Mouse (Mus musculus) left cerebral cortex, postnatal 10 days (tissue): ENCODE results near the gene Samd1. TPM values are rescaled to one million over a fixed set of nuclear protein-coding genes. Genes with fewer than 3 reads are reported as not detected.
A peak's percentile ranks its signal among the peaks of the same experiment; 100 is the strongest.

Experiments used
- DNase-seq, 2 experiments: peaks; one replicate each; pipeline ENCODE4 v3.0.0; 2021 to 2022; ENCODE audit warnings: low spot score in 2 of 2, mixed read lengths in 1 of 2; ENCODE audit errors: extremely low spot score in 1 of 2
- intact Hi-C: fragments of 180-260 bp; cut with DNase I; formaldehyde crosslinking; loops from one replicate; pipeline ENCODE4 v1.15.1; 2025
- microRNA-seq: library from miRNA; unstranded; fragments of <30 nt; microRNA quantifications from one replicate; pipeline ENCODE4 v1.2.0, GENCODE M21; 2022
- total RNA-seq, 2 experiments: library from RNA; stranded (reverse); gene quantifications; 2 replicates each; pipeline ENCODE4 v1.2.3; 2021

The Samd1 gene
- total RNA-seq, 2 experiments from 2014 or later, result 56.4 to 59.1 TPM

DNA sequence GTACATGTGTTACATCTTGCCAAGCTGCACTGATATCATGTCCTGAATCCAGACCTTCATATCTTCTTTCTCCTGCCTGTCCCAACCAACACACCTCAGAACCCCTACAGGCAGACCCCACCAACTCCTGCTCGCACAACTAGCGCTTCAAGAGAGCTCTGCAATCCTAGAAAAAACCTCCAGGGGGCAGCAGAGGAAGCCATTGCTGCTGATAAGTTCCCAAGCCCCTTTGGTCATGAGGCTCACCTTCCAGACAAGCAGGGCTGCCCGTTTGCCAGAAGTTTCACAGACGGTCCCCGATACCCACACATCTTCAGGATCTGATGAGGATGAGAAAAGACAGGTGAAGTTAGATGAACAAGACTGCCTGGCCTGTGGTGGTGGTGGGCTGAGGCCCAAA is 41.6 kb downstream of the Samd1 start:
- DNase-seq, result peak; percentile 55 to 77
- intact Hi-C loops, result loop anchor here (10.0 kb wide), 1 partner anchor 66 kb away; the partner anchor contains the start of gene Dcaf15

DNA sequence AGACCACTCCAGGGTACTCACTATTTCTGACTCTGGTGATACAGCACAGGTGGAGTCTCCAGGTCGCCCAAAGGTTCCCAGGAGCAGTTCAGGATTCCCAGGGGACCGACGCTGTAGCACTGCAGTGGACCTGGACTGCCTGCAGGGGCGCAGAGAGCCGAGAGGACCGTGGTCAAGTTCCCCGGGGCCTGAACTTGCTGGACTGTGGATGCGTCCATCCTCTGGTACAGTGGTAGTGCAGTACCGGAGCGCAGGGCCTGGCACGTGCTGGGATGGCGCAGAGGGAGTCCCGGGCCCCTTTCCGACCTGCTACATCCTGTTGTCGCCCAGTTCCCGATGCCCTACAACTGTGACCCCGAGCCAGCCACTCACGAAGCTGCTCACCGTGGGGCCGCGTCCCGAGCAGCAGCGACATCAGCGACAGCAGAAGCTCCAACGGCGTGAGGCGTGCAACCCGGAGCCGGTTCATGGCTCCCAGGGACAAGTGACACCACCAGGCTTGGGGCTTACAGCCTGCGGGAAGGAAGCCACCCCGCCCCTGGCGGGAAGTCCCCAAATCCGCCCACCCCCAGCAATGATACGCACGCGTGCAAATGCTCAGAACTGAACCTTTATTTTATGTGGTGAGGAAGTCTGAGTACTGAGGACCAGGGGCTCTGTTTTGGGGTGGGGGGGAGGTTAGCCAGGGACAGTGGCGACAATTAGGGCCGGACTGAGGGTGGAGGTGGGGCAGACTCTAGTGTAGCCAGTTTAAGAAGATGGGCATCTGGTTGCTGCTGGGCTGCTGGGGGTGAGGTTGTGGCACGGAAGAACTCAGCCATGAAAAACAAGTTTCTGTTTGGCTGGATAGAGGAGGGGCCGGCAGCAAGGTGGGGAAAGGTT is 44.8 kb downstream of the Samd1 start, which contains the start of gene Il27ra:
Gene Il27ra (minus strand): TSS at position 524 of the 882 bp plus-strand sequence.
- intact Hi-C loops, result no loop called here
- DNase-seq, result peak in 1 of 2 experiments; percentile 81

DNA sequence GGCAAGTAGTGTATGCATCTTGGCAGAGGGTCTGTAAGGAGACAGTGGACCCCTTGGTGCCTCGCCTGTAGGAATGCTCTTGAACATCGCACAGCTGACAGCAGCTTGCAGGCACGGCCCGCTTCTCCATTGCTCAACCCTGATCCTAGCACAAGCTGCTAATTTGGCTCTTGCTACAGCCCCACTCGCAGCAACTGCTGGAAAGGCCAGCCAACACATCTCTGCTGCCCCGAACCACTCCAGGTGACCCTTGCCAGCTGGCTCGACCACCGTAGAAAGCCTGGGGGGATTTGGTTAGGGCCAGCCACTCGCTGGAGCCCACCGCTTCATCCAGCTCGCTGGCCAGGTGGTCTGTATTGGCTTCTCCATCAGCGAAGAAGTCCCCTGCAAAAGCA is 45.5 kb downstream of the Samd1 start:
- DNase-seq, result no peak
- intact Hi-C loops, result no loop called here

DNA sequence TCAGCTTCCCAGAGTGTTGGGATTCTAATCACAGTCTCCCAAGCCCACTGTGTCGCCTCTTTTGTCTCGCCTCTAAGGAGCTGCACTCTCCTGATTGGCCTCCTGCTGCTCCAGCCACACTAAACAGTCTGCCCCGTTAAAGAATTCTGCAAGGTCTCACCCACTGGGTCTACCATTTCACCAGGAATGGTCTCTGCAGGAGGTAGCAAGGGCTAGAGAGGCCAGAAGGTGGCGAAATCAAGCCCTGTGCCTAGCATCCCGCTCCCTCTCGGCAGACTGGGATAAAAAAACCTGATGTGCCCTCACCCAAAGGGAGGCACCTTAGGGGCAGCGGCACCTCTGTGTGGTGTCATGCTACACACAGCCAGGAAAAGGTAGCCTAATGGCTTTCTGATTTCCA is 46.6 kb downstream of the Samd1 start:
- no peak for DNase-seq
- intact Hi-C loops, result no loop called here

DNA sequence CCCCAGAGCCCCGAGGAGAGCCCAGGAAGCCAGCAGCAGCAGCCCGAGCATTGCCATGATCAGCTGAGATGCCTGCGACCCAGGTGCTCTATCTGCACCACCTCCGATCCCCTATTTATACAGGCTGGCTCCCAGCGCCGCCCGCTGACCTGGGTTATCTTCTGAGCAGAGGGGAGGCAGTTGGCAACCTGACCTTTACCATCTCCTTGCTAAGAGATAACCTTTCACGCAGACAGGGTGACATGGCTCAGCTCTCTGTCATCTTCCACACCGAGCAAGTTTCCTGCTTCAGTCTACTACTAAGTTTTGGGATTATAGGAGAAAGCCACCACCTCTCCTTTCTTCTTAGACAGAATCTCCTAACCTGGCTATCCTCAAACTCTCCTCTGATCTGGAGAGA is 47.4 kb downstream of the Samd1 start, which contains the start of gene Rln3:
Gene Rln3 (minus strand): TSS at position 101 of the 400 bp plus-strand sequence.
- intact Hi-C loops, result no loop called here
- DNase-seq, result no peak

DNA sequence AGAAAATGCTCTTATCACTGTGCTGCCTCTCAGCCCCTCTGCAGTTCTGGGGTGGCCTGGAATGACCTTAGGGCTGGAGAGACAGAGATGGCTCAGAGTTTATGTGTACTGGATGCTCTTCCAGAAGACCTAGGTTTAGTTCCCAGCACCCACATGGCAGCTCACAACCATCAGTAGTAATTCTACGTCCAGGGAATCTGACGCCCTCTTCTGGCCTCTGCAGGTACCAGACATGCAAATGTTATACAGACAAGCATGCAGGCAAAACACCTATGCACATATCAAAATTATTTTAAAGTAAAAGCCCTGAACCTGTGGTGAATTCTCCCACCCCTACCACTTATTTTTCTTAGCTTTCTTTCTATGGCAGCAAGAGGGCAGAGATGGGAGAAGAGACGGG is 49.0 kb downstream of the Samd1 start:
- DNase-seq, result no peak
- intact Hi-C loops, result no loop called here

DNA sequence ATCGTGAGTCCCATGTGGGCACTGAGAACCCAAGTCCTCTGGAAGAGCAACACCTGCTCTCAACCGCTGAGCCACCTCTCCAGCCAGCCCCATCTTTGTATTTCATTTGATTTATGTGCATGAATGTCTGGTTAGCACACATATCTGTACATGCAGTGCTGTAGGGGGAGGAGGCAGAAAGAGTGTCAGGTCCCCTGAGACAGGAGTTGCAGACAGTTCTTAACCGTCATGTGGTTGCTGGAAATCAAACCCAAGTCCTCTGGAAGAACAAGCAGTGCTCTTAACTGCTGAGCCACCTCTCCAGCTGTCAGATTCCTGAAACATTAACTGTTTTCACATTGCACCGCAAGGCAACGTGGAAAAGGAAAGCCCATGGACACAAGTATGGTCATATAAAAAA is 50.7 kb downstream of the Samd1 start:
- DNase-seq, result no peak
- intact Hi-C loops, result no loop called here

Small RNAs within 50 kb of the gene (microRNA-seq; reads per million reads assigned to microRNA genes)
- gene Mir1199, result 1.1 reads per million
- gene Mir8111, result 4.3 reads per million, percentile 15 among the genes with 10 or more reads in this experiment

Other genes starting within 250 kb of the Samd1 start
- 100 to 1,000 TPM; 445 to 464 TPM for gene Adgrl1, start 97.6 kb upstream of the Samd1 start, total RNA-seq
- under 1 TPM in 1 of 2 experiments, not detected in 1; 0.11 TPM for gene Gm10644, start 42.5 kb upstream of the Samd1 start, total RNA-seq
- gene Asf1b, start 42.2 kb upstream of the Samd1 start, total RNA-seq, result 1 to 10 TPM; 1.1 TPM
- gene Prkaca, start 24.7 kb upstream of the Samd1 start, total RNA-seq, result 100 to 1,000 TPM; 255 to 264 TPM
- gene 1700067K01Rik, start 3.8 kb downstream of the Samd1 start, total RNA-seq, result under 1 TPM; 0.34 to 0.65 TPM
- gene 2210011C24Rik, start 14.5 kb downstream of the Samd1 start, total RNA-seq, result under 1 TPM in 1 of 2 experiments, not detected in 1; 0.51 TPM
- gene Palm3, start 23.8 kb downstream of the Samd1 start, total RNA-seq, result 10 to 100 TPM in 1 of 2 experiments, 1 to 10 TPM in 1; 9.2 to 11.3 TPM
- gene Il27ra, start 44.9 kb downstream of the Samd1 start, total RNA-seq, result 1 to 10 TPM in 1 of 2 experiments, under 1 TPM in 1; 0.86 to 1.0 TPM
- not detected for gene Rln3, start 47.3 kb downstream of the Samd1 start, total RNA-seq
- gene Gm10643, start 67.5 kb downstream of the Samd1 start, total RNA-seq, result 1 to 10 TPM; 2.8 to 3.1 TPM
- gene Rfx1, start 69.2 kb downstream of the Samd1 start, total RNA-seq, result 10 to 100 TPM; 19.2 to 21.3 TPM
- 10 to 100 TPM; 30.4 to 33.8 TPM for gene Dcaf15, start 107.1 kb downstream of the Samd1 start, total RNA-seq
- gene Podnl1, start 128.3 kb downstream of the Samd1 start, total RNA-seq, result not detected
- gene Cc2d1a, start 150.3 kb downstream of the Samd1 start, total RNA-seq, result 10 to 100 TPM; 66.7 to 70.7 TPM
- gene 4930432K21Rik, start 150.4 kb downstream of the Samd1 start, total RNA-seq, result 1 to 10 TPM; 2.9 to 3.2 TPM
- gene Nanos3, start 187.5 kb downstream of the Samd1 start, total RNA-seq, result 1 to 10 TPM; 5.4 to 6.8 TPM
- 10 to 100 TPM; 14.2 to 14.3 TPM for gene Zswim4, start 239.4 kb downstream of the Samd1 start, total RNA-seq